Mouse (Mus musculus): Measurements from ENCODE around the gene BC005537.

BC005537 gene

GRCm38 (mm10) chr13:24799925-24800673 is 1.4 kb upstream of the BC005537 start:
- DNase-seq (ENCODE audit: low read depth, low spot score) = peak; percentile 45

GRCm38 (mm10) chr13:24800674-24801307 is 666 bp upstream of the BC005537 start:
- DNase-seq (ENCODE audit: low read depth, low spot score) = peak; percentile 98

- peak; percentile 27 for DNase-seq (ENCODE audit: low read depth, low spot score)
These were observed 754 bp downstream of the BC005537 start for GRCm38 (mm10) chr13:24802131-24802691.

GRCm38 (mm10) chr13:24803196-24803595 is 1.7 kb downstream of the BC005537 start:
- DNase-seq (ENCODE audit: low read depth, low spot score) = no peak

- no peak for DNase-seq (ENCODE audit: low read depth, low spot score)
These were observed 4.6 kb downstream of the BC005537 start for GRCm38 (mm10) chr13:24806079-24806478.

- DNase-seq (ENCODE audit: low read depth, low spot score) = no peak
These were observed 11.1 kb downstream of the BC005537 start for GRCm38 (mm10) chr13:24812521-24812920.

GRCm38 (mm10) chr13:24814616-24815015 is 13.2 kb downstream of the BC005537 start:
- DNase-seq (ENCODE audit: low read depth, low spot score) = no peak

- no peak for DNase-seq (ENCODE audit: low read depth, low spot score)
These were observed 15.0 kb downstream of the BC005537 start for GRCm38 (mm10) chr13:24816125-24817092.

- DNase-seq (ENCODE audit: low read depth, low spot score) = no peak
These were observed 18.5 kb downstream of the BC005537 start for GRCm38 (mm10) chr13:24819931-24820330.

- DNase-seq (ENCODE audit: low read depth, low spot score) = no peak
These were observed 21.3 kb downstream of the BC005537 start for GRCm38 (mm10) chr13:24822663-24823343.

- DNase-seq (ENCODE audit: low read depth, low spot score) = no peak
These were observed 23.2 kb downstream of the BC005537 start for GRCm38 (mm10) chr13:24824647-24825046.

GRCm38 (mm10) chr13:24825587-24825986 is 24.1 kb downstream of the BC005537 start:
- no peak for DNase-seq (ENCODE audit: low read depth, low spot score)

GRCm38 (mm10) chr13:24826116-24826515 is 24.7 kb downstream of the BC005537 start:
- no peak for DNase-seq (ENCODE audit: low read depth, low spot score)

GRCm38 (mm10) chr13:24830756-24831352 is 29.4 kb downstream of the BC005537 start:
- DNase-seq (ENCODE audit: low read depth, low spot score) = no peak

GRCm38 (mm10) chr13:24831353-24832130 is 30.1 kb downstream of the BC005537 start, which contains the start of the genes Acot13 and Tdp2:
Gene Acot13 (minus strand): TSS chr13:24831540.
Gene Tdp2 (plus strand): TSS chr13:24831679.
- peak; percentile 97 for DNase-seq (ENCODE audit: low read depth, low spot score)

- DNase-seq (ENCODE audit: low read depth, low spot score) = no peak
These were observed 30.8 kb downstream of the BC005537 start for GRCm38 (mm10) chr13:24832131-24832810.

GRCm38 (mm10) chr13:24832811-24833155 is 31.3 kb downstream of the BC005537 start:
- no peak for DNase-seq (ENCODE audit: low read depth, low spot score)

GRCm38 (mm10) chr13:24837765-24838164 is 36.3 kb downstream of the BC005537 start:
- peak; percentile 61 for DNase-seq (ENCODE audit: low read depth, low spot score)

GRCm38 (mm10) chr13:24839831-24840230 is 38.4 kb downstream of the BC005537 start:
- no peak for DNase-seq (ENCODE audit: low read depth, low spot score)
